ENCODE assay signal across 10 mouse cellular contexts in the genomic region with DNA sequence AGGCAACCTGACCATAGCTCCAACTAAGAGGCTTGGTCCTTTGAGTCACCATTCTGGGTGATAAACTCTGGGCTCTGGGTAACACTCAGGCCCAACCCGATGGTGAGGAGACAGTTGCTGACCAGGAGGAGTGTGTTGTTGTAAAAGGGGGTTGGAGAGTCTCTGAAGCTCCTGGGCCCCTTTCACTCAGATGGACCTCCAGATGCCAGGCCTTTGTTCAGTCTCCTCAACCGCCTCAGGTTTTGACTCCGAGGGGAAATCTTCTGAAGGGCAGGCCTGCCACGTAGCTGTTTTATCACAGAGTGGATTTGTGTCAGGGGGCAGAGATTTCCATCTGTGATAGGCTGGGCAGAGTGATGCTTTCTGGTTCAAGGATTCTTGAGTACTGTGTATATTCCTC. TPM values are rescaled to one million over a fixed set of nuclear protein-coding genes. Genes with fewer than 3 reads are reported as not detected.
A peak's percentile ranks its signal among the peaks of the same experiment; 100 is the strongest.
DNase-seq lines count a peak whose midpoint lies in the region; ATAC-seq and TF ChIP-seq lines count a peak whose summit lies in the region.
"Had no signal": no experiment of that assay in that cellular context is flagged by ENCODE, and none has a peak within 500 bp of the region (broad histone marks: within the 10 kb centered on the region; RNA-seq: fewer than 3 reads in every experiment).

No protein-coding gene starts in this region.

- TF ChIP-seq CTCF in kidney, postnatal 0 days (IDR thresholded peaks at IDR 0.05; ENCODE audit: low read depth): no peak

- 35% methylated on average over 4 of the region's 4 CpGs for WGBS in kidney, postnatal 0 days
- 18% methylated on average over 4 of the region's 4 CpGs for WGBS in embryonic facial prominence, embryonic 15.5 days
- 15% methylated on average over 4 of the region's 4 CpGs for WGBS in intestine, embryonic 15.5 days
- 4% methylated on average over 4 of the region's 4 CpGs for WGBS in neural tube, embryonic 14.5 days

- no peak overlapping the region for H3K9ac ChIP-seq in kidney, postnatal 0 days (ENCODE audit: low read depth, low read length)
- no peak overlapping the region for H3K9ac ChIP-seq in embryonic facial prominence, embryonic 15.5 days
- H3K9ac ChIP-seq in intestine, embryonic 15.5 days: no peak overlapping the region
- no peak overlapping the region; the same call in 1 of the 2 replicates for H3K9ac ChIP-seq in neural tube, embryonic 14.5 days (replicated peaks; ENCODE audit: low read depth, low read length)

- no peak for DNase-seq in kidney, postnatal 0 days (ENCODE audit: low spot score)
- no peak for DNase-seq in kidney, adult 9 months
- DNase-seq in thymus, postnatal 36 days: no peak
- DNase-seq in frontal cortex, postnatal 10 days (ENCODE audit: low spot score in 2 of 2): no peak
- DNase-seq: adrenal gland, adult 2 months had no signal

- no peak for ATAC-seq in kidney, postnatal 0 days (replicated peaks; ENCODE audit: low FRiP score, low read depth)
- no peak for ATAC-seq in embryonic facial prominence, embryonic 15.5 days (ENCODE audit: insufficient number of reproducible peaks, low FRiP score, low TSS enrichment, low read depth)
- no peak for ATAC-seq in intestine, embryonic 15.5 days
- no peak for ATAC-seq in neural tube, embryonic 14.5 days (ENCODE audit: low read depth)
- no peak for ATAC-seq in megakaryocyte-erythroid progenitor cell, adult 5-6 weeks (replicated peaks; ENCODE audit: low FRiP score, low TSS enrichment, poor library complexity, severe bottlenecking)

- H3K36me3 ChIP-seq in kidney, postnatal 0 days (ENCODE audit: insufficient read depth, low read length): no peaks in the 10 kb centered on the region
- no peaks in the 10 kb centered on the region for H3K36me3 ChIP-seq in embryonic facial prominence, embryonic 15.5 days
- H3K36me3 ChIP-seq in intestine, embryonic 15.5 days: no peaks in the 10 kb centered on the region
- peaks cover 6% of the 10 kb centered on the region for H3K36me3 ChIP-seq in neural tube, embryonic 14.5 days (ENCODE audit: control insufficient read depth, insufficient read depth, low read length)

- H3K4me3 ChIP-seq in kidney, postnatal 0 days (replicated peaks; ENCODE audit: low read depth, low read length): no peak overlapping the region
- H3K4me3 ChIP-seq in embryonic facial prominence, embryonic 15.5 days (replicated peaks): no peak overlapping the region
- H3K4me3 ChIP-seq in intestine, embryonic 15.5 days (replicated peaks): no peak overlapping the region
- H3K4me3 ChIP-seq in neural tube, embryonic 14.5 days (ENCODE audit: low read depth, low read length): no peak overlapping the region

- H3K9me3 ChIP-seq in kidney, postnatal 0 days (replicated peaks; ENCODE audit: low read length): no peaks in the 10 kb centered on the region
- H3K9me3 ChIP-seq in embryonic facial prominence, embryonic 15.5 days (replicated peaks): no peaks in the 10 kb centered on the region
- no peaks in the 10 kb centered on the region for H3K9me3 ChIP-seq in intestine, embryonic 15.5 days
- no peaks in the 10 kb centered on the region for H3K9me3 ChIP-seq in neural tube, embryonic 14.5 days (ENCODE audit: control insufficient read depth, low read length)

- H3K27ac ChIP-seq in kidney, postnatal 0 days: peak overlapping the region; percentile 76
- peak overlapping the region; percentile 74 for H3K27ac ChIP-seq in embryonic facial prominence, embryonic 15.5 days (replicated peaks)
- H3K27ac ChIP-seq in intestine, embryonic 15.5 days: peak overlapping the region; percentile 60
- H3K27ac ChIP-seq in neural tube, embryonic 14.5 days (ENCODE audit: low read depth, low read length): peak overlapping the region; percentile 85

- H3K4me1 ChIP-seq in kidney, postnatal 0 days (replicated peaks; ENCODE audit: insufficient read depth, low read length): peaks cover 32% of the 10 kb centered on the region
- H3K4me1 ChIP-seq in embryonic facial prominence, embryonic 15.5 days: peaks cover 70% of the 10 kb centered on the region
- H3K4me1 ChIP-seq in intestine, embryonic 15.5 days (replicated peaks): peaks cover 45% of the 10 kb centered on the region
- peaks cover 46% of the 10 kb centered on the region for H3K4me1 ChIP-seq in neural tube, embryonic 14.5 days (ENCODE audit: control insufficient read depth, insufficient read depth, low read length)

- 0 out of 2 replicates have a peak overlapping the region, but pooled peaks have one; percentile 18 for H3K4me2 ChIP-seq in kidney, postnatal 0 days (ENCODE audit: low read length)
- H3K4me2 ChIP-seq in embryonic facial prominence, embryonic 15.5 days (replicated peaks): peak overlapping the region; percentile 17
- H3K4me2 ChIP-seq in intestine, embryonic 15.5 days (replicated peaks): peak overlapping the region; percentile 6
- peak overlapping the region; percentile 17 for H3K4me2 ChIP-seq in neural tube, embryonic 14.5 days (ENCODE audit: low read depth, low read length)

- H3K27me3 ChIP-seq in kidney, postnatal 0 days (ENCODE audit: insufficient read depth, low read length): no peaks in the 10 kb centered on the region
- no peaks in the 10 kb centered on the region for H3K27me3 ChIP-seq in embryonic facial prominence, embryonic 15.5 days
- no peaks in the 10 kb centered on the region for H3K27me3 ChIP-seq in intestine, embryonic 15.5 days (replicated peaks)
- no peaks in the 10 kb centered on the region for H3K27me3 ChIP-seq in neural tube, embryonic 14.5 days (ENCODE audit: control insufficient read depth, insufficient read depth, low read length)

RNA-seq across cellular contexts. Expression of a gene that starts 38.9 kb away (rescaled TPM):
- 0.13 and 0.23 TPM in 2 replicates for polyA plus RNA-seq in kidney, postnatal 0 days (2015; fragmentation: Nextera tagmentation; extraction: Ambion mirVana)
- polyA plus RNA-seq in embryonic facial prominence, embryonic 15.5 days (2015; fragmentation: Nextera tagmentation; extraction: Ambion mirVana): 0.12 and 0.15 TPM in 2 replicates
- polyA plus RNA-seq in intestine, embryonic 15.5 days (2015; fragmentation: Nextera tagmentation; extraction: Ambion mirVana): 0.08 and 0.13 TPM in 2 replicates
- 0.45 and 0.51 TPM in 2 replicates for polyA plus RNA-seq in neural tube, embryonic 14.5 days (2014; fragmentation: Nextera tagmentation; extraction: Ambion mirVana)
- 0.31 TPM in 1 of 2 replicates, not detected in the other for total RNA-seq in megakaryocyte-erythroid progenitor cell, adult 5-6 weeks (2014; fragmentation: Nextera tagmentation)
- total RNA-seq in megakaryocyte-erythroid progenitor cell, adult 5-6 weeks (2017): not detected in 2 replicates
- total RNA-seq: granulocyte monocyte progenitor cell, adult 5-6 weeks had no signal
